Mouse (Mus musculus) lung, embryonic 16.5 days (tissue): ENCODE data around the gene Smyd3. TPM values are rescaled to one million over a fixed set of nuclear protein-coding genes. Genes with fewer than 3 reads are reported as not detected.

Experiments
- ATAC-seq: fragments of 200-750 bp; cut with Nextera tagmentation; 2 replicates; pipeline ENCODE4 v1.8.0; 2017; ENCODE audit warnings: low read depth, mild to moderate bottlenecking, moderate library complexity
- H3K27ac ChIP-seq: fragments of 300-500 bp; sonication (generic); 2 replicates; pipeline ENCODE4 v1.5.1; 2014; ENCODE audit warnings: mild to moderate bottlenecking, control low read depth, low read length
- H3K27me3 ChIP-seq: fragments of 300-500 bp; sonication (generic); 2 replicates; pipeline ENCODE4 v1.6.1; 2014; ENCODE audit warnings: low read depth, low read length, mixed read lengths; ENCODE audit not compliant: control insufficient read depth, insufficient read depth
- H3K36me3 ChIP-seq: fragments of 300-500 bp; sonication (generic); 2 replicates; pipeline ENCODE4 v1.6.1; 2014; ENCODE audit warnings: low read length; ENCODE audit not compliant: control insufficient read depth, insufficient read depth
- H3K4me1 ChIP-seq: fragments of 300-500 bp; sonication (generic); replicated peaks from 2 replicates; pipeline ENCODE4 v1.6.1; 2014; ENCODE audit warnings: low read length, mixed read lengths; ENCODE audit not compliant: control insufficient read depth, insufficient read depth
- H3K4me2 ChIP-seq: fragments of 300-500 bp; sonication (generic); 2 replicates; pipeline ENCODE4 v1.6.1; 2014; ENCODE audit warnings: low read depth, low read length, control low read depth
- H3K4me3 ChIP-seq: fragments of 300-500 bp; sonication (generic); 2 replicates; pipeline ENCODE4 v1.5.1; 2014; ENCODE audit warnings: mild to moderate bottlenecking, low read length, control low read depth
- H3K9ac ChIP-seq: fragments of 300-500 bp; sonication (generic); 2 replicates; pipeline ENCODE4 v1.6.1; 2014; ENCODE audit warnings: low read length, control low read depth
- H3K9me3 ChIP-seq: fragments of 300-500 bp; sonication (generic); 2 replicates; pipeline ENCODE4 v1.6.1; 2016; ENCODE audit warnings: low read length; ENCODE audit not compliant: control insufficient read depth
- WGBS: fragments of 180-500 bp; shearing (Covaris S2); extraction: QIAGEN DNeasy Blood & Tissue Kit; methylation state at CpG from one replicate; pipeline ENCODE4 v1.1.7; 2014; 5-methylcytosine and 5-hydroxymethylcytosine counted together
- polyA plus RNA-seq: library from polyadenylated mRNA; unstranded; fragments of >200 nt; fragmentation: Nextera tagmentation; extraction: Ambion mirVana; gene quantifications from 2 replicates; pipeline ENCODE4 v1.2.1, GENCODE M21; 2015

Smyd3 gene
- polyA plus RNA-seq, 1 experiment from 2014 or later: 16.8 TPM

DNA sequence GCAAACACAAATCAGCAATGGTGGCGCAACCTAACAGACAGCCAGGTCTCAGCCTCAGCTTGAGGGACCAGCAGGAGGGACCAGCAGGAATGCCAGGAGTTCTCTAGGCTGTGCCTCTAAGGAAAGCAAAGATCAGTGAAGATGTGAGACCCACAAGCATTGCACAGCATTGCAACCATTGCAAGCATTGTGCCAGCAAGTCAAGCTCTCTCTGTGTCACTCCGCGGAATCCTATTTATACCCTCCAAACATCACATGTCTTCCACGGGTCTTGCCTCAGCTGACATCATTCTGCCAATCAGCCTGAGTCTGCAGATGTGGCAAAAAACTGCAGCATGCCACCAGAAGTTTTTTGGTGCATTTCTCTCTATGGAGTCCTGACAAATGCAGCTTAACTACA is 577.5 kb downstream of the Smyd3 start:
- Histone ChIP-seq H3K27ac (no peak overlapping the region), H3K9ac (no peak overlapping the region), H3K36me3 (no peaks in the 10 kb centered on the region), H3K27me3 (no peaks in the 10 kb centered on the region), H3K4me1 (peaks cover 8% of the 10 kb centered on the region), H3K4me2 (no peak overlapping the region), H3K9me3 (no peaks in the 10 kb centered on the region), H3K4me3 (no peak overlapping the region)
- WGBS: 77% methylated on average over 4 of the region's 4 CpGs
- ATAC-seq: no peak

DNA sequence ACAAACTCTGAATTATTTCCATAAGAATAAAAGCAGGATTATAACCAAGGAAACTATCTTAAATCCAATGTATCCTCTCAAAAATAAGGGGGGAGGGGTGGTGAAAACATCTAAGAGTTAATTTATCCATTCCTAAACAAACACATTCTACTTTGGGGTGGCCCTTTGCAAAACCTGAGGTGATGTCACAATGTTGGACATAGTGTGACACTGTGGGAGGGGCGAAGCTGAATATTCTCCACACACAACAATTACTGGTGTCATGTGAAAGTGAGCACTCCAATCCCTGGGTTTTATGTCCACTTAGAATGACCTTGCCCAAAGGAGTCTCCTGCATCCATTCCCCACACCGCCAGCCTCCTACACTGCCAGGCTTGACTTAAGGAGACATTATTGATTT is 580.9 kb downstream of the Smyd3 start:
- peak; percentile 63 for ATAC-seq
- no peak overlapping the region for H3K9ac ChIP-seq
- 61% methylated on average over 2 of the region's 2 CpGs for WGBS

DNA sequence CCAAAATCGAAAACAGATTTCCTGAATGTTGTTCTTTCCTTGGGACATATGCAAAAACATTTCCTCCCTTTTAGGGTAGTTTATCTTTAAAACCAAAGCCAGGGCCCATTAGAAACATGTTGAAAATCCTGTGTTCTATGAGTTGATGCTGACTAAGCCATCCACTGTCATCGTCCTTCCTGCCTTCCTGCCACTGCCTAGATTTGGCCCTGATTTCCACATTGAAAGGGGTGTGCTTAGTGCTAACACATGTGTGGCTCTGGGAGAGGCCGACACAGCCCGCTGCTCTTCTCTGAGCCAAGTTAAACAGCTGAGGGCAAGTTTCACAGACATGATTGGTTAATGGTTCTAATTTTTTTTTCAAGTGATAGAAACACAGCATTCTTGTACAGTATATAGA is 581.4 kb downstream of the Smyd3 start:
- no peaks in the 10 kb centered on the region for H3K9me3 ChIP-seq
- no peaks in the 10 kb centered on the region for H3K27me3 ChIP-seq
- no peak overlapping the region for H3K9ac ChIP-seq
- WGBS: 42% methylated on average over 4 of the region's 4 CpGs
- peaks cover 8% of the 10 kb centered on the region; the same call in 1 of the 2 replicates for H3K4me1 ChIP-seq
- H3K27ac ChIP-seq: no peak overlapping the region
- no peak overlapping the region for H3K4me2 ChIP-seq
- no peak overlapping the region for H3K4me3 ChIP-seq
- no peaks in the 10 kb centered on the region for H3K36me3 ChIP-seq
- ATAC-seq: peak; percentile 89

More for the DNA sequence above, 580.9 kb downstream of the Smyd3 start:
- Histone ChIP-seq H3K36me3 (no peaks in the 10 kb centered on the region), H3K4me3 (no peak overlapping the region), H3K4me1 (peaks cover 8% of the 10 kb centered on the region; the same call in 1 of the 2 replicates), H3K27me3 (no peaks in the 10 kb centered on the region), H3K27ac (no peak overlapping the region), H3K4me2 (no peak overlapping the region), H3K9me3 (no peaks in the 10 kb centered on the region)

DNA sequence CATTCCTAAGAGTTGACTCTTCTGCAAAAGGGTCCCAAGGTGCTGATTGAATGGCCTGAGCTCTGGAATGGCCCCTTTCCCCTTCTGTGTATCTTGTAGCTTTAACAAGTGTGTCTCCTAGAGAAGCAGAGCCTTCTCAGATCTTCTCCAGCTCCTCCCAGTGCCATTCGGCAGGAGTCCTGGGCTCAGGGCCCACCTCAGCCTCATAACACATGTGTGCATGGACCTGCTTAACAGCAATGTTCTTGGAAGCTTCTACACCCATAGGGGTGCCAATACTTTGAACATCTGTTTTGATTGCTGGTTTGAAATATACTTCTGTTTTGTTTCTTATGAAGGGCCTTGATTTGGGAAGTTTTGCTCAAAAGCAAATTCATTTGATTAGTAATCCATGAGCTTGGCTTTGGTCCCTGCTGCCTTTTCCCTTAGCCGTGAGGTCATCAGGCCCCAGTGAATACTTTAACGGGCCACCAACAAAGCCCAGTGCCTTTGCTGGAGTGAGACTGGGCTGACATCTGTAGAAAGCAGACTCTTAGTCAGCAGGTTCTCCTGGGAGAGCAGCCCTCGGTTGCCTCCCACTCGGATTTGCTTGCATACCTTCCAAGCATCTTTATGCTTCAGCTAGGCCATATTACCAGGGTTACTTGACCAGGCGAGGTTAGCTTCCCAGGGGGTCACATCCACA is 583.7 kb downstream of the Smyd3 start:
- no peak for ATAC-seq
- Histone ChIP-seq H3K4me2 (no peak overlapping the region), H3K27ac (no peak overlapping the region), H3K27me3 (no peaks in the 10 kb centered on the region), H3K4me3 (no peak overlapping the region), H3K4me1 (peaks cover 8% of the 10 kb centered on the region; the same call in 1 of the 2 replicates), H3K9ac (no peak overlapping the region), H3K9me3 (no peaks in the 10 kb centered on the region), H3K36me3 (no peaks in the 10 kb centered on the region)
- WGBS: 78% methylated on average over 6 of the region's 6 CpGs

DNA sequence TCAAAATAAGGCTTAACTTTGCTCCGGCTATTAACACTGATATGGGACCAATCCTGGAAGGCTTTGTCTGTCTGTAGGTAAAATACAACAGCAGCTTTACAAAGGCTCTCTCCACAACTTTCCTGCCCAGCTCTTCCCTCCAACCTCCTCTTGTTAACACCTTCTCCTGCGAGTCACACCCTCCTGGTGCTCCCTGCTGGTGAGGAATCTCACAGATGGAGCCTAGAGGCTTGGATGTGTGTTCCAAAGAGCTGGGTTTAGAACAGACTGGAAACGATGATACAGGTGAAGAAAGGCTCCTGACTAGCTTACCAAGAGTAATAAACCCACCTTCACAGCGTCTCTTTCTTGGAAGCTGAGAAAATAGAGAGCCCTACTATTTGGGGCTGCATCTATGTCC is 588.3 kb downstream of the Smyd3 start:
- no peak overlapping the region for H3K4me2 ChIP-seq
- no peak for ATAC-seq
- no peaks in the 10 kb centered on the region for H3K36me3 ChIP-seq
- 53% methylated on average over 4 of the region's 4 CpGs for WGBS
- H3K4me3 ChIP-seq: no peak overlapping the region
- no peaks in the 10 kb centered on the region for H3K27me3 ChIP-seq
- H3K9me3 ChIP-seq: no peaks in the 10 kb centered on the region
- no peak overlapping the region for H3K9ac ChIP-seq
- no peaks in the 10 kb centered on the region for H3K4me1 ChIP-seq
- H3K27ac ChIP-seq: no peak overlapping the region

DNA sequence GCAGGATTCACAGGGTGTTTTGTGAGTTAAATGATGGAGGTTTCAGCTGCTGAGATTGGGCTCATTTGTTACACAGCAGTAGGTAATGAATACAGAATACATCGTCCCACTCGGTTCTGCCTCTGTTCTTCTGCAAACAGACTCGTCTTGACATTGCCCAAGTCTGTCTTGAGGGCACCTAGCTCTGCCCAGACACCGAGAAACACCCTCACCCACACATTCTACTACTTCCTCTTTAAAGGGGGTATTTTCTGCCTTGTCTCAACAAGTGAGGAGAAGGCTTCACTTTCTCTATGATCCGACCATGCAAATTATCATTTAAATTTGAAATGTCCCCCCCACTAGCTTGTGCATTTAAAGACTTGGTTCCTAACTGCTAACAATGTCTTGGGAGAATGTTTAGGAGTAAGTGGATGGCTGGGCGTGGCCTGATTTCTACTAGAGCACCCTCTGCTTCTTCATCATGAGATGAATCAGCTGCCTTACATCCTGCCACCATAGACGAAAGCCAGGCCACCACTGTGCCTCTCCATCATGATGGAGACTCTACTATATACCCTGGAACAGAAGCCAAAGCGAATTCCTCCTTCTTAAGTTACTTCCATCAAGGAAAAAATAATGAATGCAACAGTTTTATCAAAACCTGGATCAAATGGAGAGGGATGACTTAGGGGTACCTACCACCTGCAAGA is 593.2 kb downstream of the Smyd3 start:
- H3K27ac ChIP-seq: no peak overlapping the region
- no peak overlapping the region for H3K4me2 ChIP-seq
- no peaks in the 10 kb centered on the region for H3K9me3 ChIP-seq
- no peak for ATAC-seq
- H3K27me3 ChIP-seq: no peaks in the 10 kb centered on the region
- no peaks in the 10 kb centered on the region for H3K36me3 ChIP-seq
- no peak overlapping the region for H3K9ac ChIP-seq
- no peaks in the 10 kb centered on the region for H3K4me1 ChIP-seq
- no peak overlapping the region for H3K4me3 ChIP-seq
- 71% methylated on average over 8 of the region's 8 CpGs for WGBS

DNA sequence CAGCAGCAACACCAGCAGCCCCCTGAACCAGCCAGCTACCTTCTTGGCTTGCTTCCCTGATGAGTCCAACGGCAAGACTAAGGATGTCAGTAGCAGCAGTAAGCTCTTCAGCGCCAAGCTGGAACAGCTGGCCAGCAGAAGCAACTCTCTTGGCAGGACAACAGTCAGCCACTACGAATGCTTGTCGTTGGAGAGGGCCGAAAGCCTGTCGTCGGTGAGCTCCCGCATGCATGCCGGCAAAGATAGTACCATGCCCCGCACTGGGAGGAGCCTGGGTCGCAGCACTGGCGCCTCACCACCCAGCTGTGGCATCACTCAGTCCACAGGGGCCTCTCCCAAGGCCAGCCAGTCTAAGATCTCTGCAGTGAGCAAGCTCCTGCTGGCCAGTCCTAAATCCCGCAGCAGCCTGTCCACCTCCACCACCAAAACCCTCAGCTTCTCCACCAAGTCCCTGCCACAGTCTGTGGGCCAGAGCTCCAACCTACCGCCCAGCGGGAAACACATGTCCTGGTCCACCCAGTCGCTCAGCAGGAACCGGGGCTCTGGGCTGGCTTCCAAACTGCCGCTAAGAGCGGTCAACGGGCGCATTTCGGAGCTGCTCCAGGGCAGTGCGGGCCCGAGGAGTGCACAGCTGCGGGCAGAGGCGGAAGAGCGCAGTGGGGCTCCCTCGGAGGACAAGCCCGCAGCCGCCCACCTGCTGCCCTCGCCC is 600.5 kb downstream of the Smyd3 start:
- Histone ChIP-seq H3K27me3 (0 out of 2 replicates have a peak, but pooled peaks cover 3% of the 10 kb centered on the region), H3K4me1 (no peaks in the 10 kb centered on the region; the same call in 1 of the 2 replicates), H3K27ac (no peak overlapping the region), H3K9ac (no peak overlapping the region), H3K36me3 (no peaks in the 10 kb centered on the region), H3K4me2 (peak overlapping the region; percentile 20), H3K9me3 (no peaks in the 10 kb centered on the region), H3K4me3 (peak overlapping the region; percentile 5; the same call in 1 of the 2 replicates)
- WGBS: 51% methylated on average over 31 of the region's 31 CpGs
- ATAC-seq: peak; percentile 77

DNA sequence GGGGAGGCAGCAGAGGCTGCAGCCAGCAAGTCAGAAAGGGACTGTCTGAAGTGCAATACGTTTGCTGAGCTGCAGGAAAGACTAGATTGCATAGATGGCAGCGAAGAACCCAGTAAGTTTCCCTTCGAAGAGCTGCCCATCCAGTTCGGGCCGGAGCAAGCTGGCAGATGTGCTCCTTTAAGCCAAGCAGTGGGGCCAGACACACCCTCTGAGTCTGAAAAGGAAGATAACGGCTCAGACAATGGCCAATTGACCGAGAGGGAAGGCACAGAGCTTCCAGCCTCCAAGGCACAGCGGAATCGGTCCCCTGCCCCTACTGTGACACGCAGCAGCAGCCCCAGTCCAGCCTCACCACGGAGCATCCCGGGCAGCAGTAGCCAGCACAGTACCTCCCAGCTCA is 602.8 kb downstream of the Smyd3 start:
- H3K27ac ChIP-seq: no peak overlapping the region
- no peak for ATAC-seq
- no peak overlapping the region for H3K9ac ChIP-seq
- no peaks in the 10 kb centered on the region for H3K36me3 ChIP-seq
- no peaks in the 10 kb centered on the region for H3K9me3 ChIP-seq
- H3K4me1 ChIP-seq: no peaks in the 10 kb centered on the region; the same call in 1 of the 2 replicates
- H3K4me2 ChIP-seq: no peak overlapping the region
- 0 out of 2 replicates have a peak, but pooled peaks cover 3% of the 10 kb centered on the region for H3K27me3 ChIP-seq
- H3K4me3 ChIP-seq: no peak overlapping the region
- 72% methylated on average over 12 of the region's 12 CpGs for WGBS
